Mouse (Mus musculus): ENCODE results near the gene Kbtbd13.

GRCm38 (mm10) chr9:65424393-65424792 is 32.9 kb upstream of the Kbtbd13 start:
- TF ChIP-seq POLR2A (IDR thresholded peaks at IDR 0.05; ENCODE audit: low read depth, low read length) (no peak), CTCF (IDR thresholded peaks at IDR 0.05; ENCODE audit: extremely low read depth, insufficient read length, insufficient replicate concordance, low read depth, low read length) (no peak)

Data from small intestine, adult 2 months (tissue).